Comparison of ENCODE assay signal across 13 mouse cellular contexts in genomic region chr7:96864894-96865722, GRCm38 (mm10).
DNase-seq lines count a peak whose midpoint lies in the region; ATAC-seq and TF ChIP-seq lines count a peak whose summit lies in the region.
"Had no signal": no experiment of that assay in that cellular context is flagged by ENCODE, and none has a peak within 500 bp of the region (broad histone marks: within the 10 kb centered on the region; RNA-seq: fewer than 3 reads in every experiment).

No protein-coding gene starts in this region.

- TF ChIP-seq CTCF in gastrocnemius, adult 2 months (IDR thresholded peaks at IDR 0.05): no peak

- peak; percentile 40 for DNase-seq in left cerebral cortex, postnatal 4 days
- no peak for DNase-seq in left cerebral cortex, adult 8-10 months (ENCODE audit: low spot score in 2 of 2)
- DNase-seq in midbrain, embryonic 10.5 days (ENCODE audit: low spot score): no peak
- peak; percentile 4 for DNase-seq in retina, postnatal 7 days (ENCODE audit: low read depth, low spot score)
- DNase-seq in spleen, adult 12 weeks (ENCODE audit: low spot score): no peak
- DNase-seq in gastrocnemius, adult 2 months: no peak
- no peak for DNase-seq in heart, adult 18-20 months
- DNase-seq: adrenal gland, postnatal 10 days; gastrocnemius, postnatal 14 days; lung, adult 2 months had no signal

- intact Hi-C loops in left cerebral cortex, postnatal 4 days (cut with DNase I): no loop called here
- intact Hi-C loops in gastrocnemius, adult 2 months (cut with DNase I): no loop called here

- H3K36me3 ChIP-seq in forebrain, embryonic 13.5 days (ENCODE audit: poor library complexity, severe bottlenecking): peaks cover 45% of the 10 kb centered on the region
- H3K36me3 ChIP-seq in midbrain, embryonic 10.5 days: peaks cover 76% of the 10 kb centered on the region
- H3K36me3 ChIP-seq: stomach, embryonic 15.5 days had no signal

- peaks cover 51% of the 10 kb centered on the region for H3K4me1 ChIP-seq in forebrain, embryonic 13.5 days
- H3K4me1 ChIP-seq in midbrain, embryonic 10.5 days: peaks cover 15% of the 10 kb centered on the region

- 13% methylated on average over 7 of the region's 7 CpGs for WGBS in forebrain, embryonic 13.5 days
- 75% methylated on average over 7 of the region's 7 CpGs for WGBS in midbrain, embryonic 10.5 days

- no peaks in the 10 kb centered on the region for H3K9me3 ChIP-seq in forebrain, embryonic 13.5 days (replicated peaks)
- H3K9me3 ChIP-seq in midbrain, embryonic 10.5 days (replicated peaks): no peaks in the 10 kb centered on the region
- H3K9me3 ChIP-seq: stomach, embryonic 15.5 days had no signal

- 0 out of 2 replicates have a peak overlapping the region, but pooled peaks have one; percentile 12 for H3K4me2 ChIP-seq in forebrain, embryonic 13.5 days
- H3K4me2 ChIP-seq: stomach, embryonic 15.5 days had no signal

- H3K27me3 ChIP-seq in forebrain, embryonic 13.5 days: no peaks in the 10 kb centered on the region
- no peaks in the 10 kb centered on the region for H3K27me3 ChIP-seq in midbrain, embryonic 10.5 days (ENCODE audit: low read depth, poor library complexity, severe bottlenecking)
- H3K27me3 ChIP-seq: stomach, embryonic 15.5 days had no signal

- no peak overlapping the region for H3K4me3 ChIP-seq in forebrain, embryonic 13.5 days
- H3K4me3 ChIP-seq in midbrain, embryonic 10.5 days: no peak overlapping the region
- H3K4me3 ChIP-seq in gastrocnemius, adult 2 months: no peak overlapping the region
- H3K4me3 ChIP-seq: stomach, embryonic 15.5 days had no signal

- ATAC-seq in forebrain, embryonic 13.5 days: peak; percentile 82
- ATAC-seq: CD4-positive, CD25-positive, alpha-beta regulatory T cell, adult 4 months had no signal

- H3K9ac ChIP-seq in forebrain, embryonic 13.5 days: no peak overlapping the region
- H3K9ac ChIP-seq: stomach, embryonic 15.5 days had no signal

- peak overlapping the region; percentile 87 for H3K27ac ChIP-seq in forebrain, embryonic 13.5 days
- peak overlapping the region; percentile 30; the same call in 1 of the 2 replicates for H3K27ac ChIP-seq in midbrain, embryonic 10.5 days (replicated peaks)
- no peak overlapping the region for H3K27ac ChIP-seq in gastrocnemius, adult 2 months
- H3K27ac ChIP-seq: stomach, embryonic 15.5 days had no signal

Comparison
In these comparisons a context has a peak if more than half of its experiments do, and no peak if none do; other contexts are left out.
1. DNase-seq: peak in left cerebral cortex, postnatal 4 days (single experiment) and retina, postnatal 7 days (single experiment); none in left cerebral cortex, adult 8-10 months (0 of 2), midbrain, embryonic 10.5 days (single experiment), spleen, adult 12 weeks (single experiment), gastrocnemius, adult 2 months (single experiment) and heart, adult 18-20 months (0 of 2).